Mouse (Mus musculus) ES-E14 (cell line): ENCODE data around the gene Prkar1a.

ENCODE experiments used
- HCFC1 ChIP-seq: IDR thresholded peaks from 2 replicates; pipeline ENCODE4 v1.6.1; 2012; ENCODE audit warnings: low read length, inconsistent platforms, borderline replicate concordance; ENCODE audit not compliant: insufficient read depth
- MAFK ChIP-seq: IDR thresholded peaks from 2 replicates; pipeline ENCODE4 v1.6.1; 2014; ENCODE audit warnings: mild to moderate bottlenecking, low read depth, low read length, inconsistent platforms; ENCODE audit not compliant: insufficient read depth
- ZC3H11A ChIP-seq: IDR thresholded peaks from 2 replicates; pipeline ENCODE4 v1.6.1; 2012; ENCODE audit warnings: low read depth, mild to moderate bottlenecking, inconsistent platforms, low read length, borderline replicate concordance

- TF ChIP-seq HCFC1: no peak
- TF ChIP-seq ZC3H11A: no peak
- no peak for TF ChIP-seq MAFK
These were observed 29.1 kb downstream of the Prkar1a start for GRCm38 (mm10) chr11:109678291-109678690.
